Mouse (Mus musculus) regulatory T cell (primary cell): ENCODE measurements around the gene Gm42906.

Experiments used
- in situ Hi-C: fragments of 300-600 bp; cut with MboI, MseI; formaldehyde crosslinking; loops from one replicate; pipeline ENCODE4 v1.15.1; 2025; ENCODE audit warnings: high pct_unique_total_duplicates

Gene Gm42906

GRCm38 (mm10) chr5:151110461-151110908 lies 317.5 kb downstream of the Gm42906 start:
- in situ Hi-C loops = no loop called here

DNA sequence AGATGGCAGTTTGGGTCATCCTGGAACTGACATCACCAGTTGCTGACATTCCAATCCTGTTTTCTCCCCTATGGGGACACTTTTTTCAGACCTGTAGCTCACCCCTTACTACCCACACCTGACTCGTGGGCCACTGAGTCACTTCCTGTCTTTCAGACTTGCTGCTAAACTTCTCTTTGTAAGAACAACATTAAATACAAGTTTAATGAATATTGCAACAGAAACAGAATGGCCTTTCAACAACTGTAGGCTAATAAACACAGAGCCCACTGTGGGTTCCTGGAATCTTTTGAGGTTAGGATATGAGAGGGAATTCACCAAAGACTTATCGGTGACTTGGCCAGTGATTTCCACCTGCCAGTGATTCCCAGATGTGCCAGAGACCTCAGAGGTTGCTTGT lies 318.1 kb downstream of the Gm42906 start:
- in situ Hi-C loops = no loop called here

- in situ Hi-C loops = no loop called here
Measured at GRCm38 (mm10) chr5:151108955-151109354, 319.0 kb downstream of the Gm42906 start.

DNA sequence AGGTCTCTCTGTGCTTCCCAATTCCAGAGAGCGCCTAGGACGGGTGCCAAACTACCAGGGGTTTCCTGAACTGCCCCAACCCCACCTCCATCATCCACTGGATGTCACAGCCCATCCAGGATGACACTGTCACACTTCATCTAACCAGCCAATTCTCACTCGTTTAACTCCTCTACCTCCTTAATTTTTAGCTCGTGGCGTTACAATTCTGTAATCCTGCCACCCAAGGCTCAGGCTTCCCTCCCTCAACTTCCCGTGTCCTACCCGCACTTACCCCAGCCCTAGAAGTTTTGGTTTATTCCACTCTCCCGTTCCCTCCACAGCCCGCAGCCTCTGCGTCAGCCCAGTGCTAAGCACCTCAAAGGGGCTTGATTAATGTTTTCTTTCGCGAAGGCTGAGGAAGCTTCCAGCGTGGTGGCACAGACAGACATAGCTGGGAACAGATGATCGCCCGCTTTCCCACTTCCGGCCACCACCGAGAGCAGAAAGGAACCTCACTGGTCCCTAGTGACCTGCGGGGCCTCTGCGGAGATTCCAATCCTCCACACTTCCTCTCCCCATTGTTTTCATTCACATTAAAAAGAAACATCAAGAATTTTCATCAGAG lies 319.6 kb downstream of the Gm42906 start:
- in situ Hi-C loops = no loop called here

DNA sequence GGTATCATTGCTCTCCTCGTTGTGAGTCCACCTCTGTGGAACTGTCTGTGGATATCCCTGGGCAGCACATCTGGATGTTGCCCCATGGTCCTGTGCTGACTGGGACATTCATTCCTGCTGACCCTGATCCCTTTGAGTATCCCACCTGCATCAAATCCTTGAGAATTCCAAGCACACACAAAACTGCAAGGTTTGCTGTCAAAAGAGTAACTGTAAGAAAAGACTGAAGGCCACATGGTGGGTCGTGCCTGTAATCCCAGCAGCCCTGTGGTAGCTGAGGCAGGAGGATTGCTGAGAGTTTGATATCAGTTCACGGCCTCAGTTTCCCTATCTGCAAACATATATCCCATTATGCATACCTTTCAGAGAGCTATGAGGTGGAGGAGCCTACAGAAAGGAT lies 321.1 kb downstream of the Gm42906 start:
- in situ Hi-C loops = no loop called here

- in situ Hi-C loops = no loop called here
Measured at GRCm38 (mm10) chr5:151105054-151105971, 322.6 kb downstream of the Gm42906 start.

DNA sequence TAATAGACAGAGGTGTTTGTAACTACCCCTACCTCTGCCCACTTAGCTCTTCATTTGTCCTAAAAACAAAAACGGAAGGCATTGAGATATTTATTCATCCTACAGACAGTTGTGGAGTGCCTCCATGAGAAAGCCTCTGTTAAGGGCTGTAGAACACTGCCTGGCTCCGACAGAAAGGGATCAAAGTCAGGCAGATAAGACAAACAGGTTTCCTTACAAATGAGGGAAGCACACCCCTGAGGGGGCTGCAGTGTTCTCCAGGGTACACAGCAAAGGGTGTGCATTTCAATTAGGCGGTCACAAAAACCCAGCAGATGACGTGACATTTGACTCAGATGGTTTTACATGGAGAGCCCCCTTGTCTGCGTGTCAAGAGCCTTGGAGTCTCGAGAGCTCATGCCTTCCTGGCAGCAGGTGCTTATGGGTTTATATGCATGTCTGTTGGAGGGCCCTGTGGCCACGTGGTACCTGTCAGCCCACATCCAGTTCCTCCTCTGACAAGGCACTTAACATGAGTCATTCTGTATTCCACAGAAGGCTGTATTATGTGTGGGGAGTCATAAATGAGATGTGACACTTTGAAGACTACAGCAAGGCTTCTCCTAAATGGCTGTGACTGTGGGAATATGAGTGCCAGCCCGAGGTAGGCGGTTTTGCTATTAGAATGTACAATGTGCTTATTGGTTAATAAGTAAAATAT lies 323.5 kb downstream of the Gm42906 start:
- in situ Hi-C loops = no loop called here

DNA sequence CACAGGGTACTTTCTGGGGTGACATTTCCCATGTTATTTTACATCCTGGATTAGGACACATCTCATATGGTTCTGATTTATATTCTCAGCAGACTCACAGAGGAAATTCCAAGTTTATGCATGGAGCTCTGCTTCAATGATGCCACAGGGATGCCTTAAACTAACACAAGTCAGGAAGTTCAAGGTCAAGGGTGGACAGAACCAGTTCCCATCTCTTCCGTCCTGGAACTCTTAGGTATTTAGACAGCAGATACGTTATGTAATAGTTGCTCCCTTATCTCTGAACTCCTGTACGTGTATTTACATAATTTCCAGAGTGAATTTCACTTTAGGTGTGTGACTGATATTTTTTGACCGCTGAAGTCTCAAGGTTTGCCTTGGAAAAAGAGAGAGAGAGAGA lies 324.7 kb downstream of the Gm42906 start:
- in situ Hi-C loops = no loop called here

DNA sequence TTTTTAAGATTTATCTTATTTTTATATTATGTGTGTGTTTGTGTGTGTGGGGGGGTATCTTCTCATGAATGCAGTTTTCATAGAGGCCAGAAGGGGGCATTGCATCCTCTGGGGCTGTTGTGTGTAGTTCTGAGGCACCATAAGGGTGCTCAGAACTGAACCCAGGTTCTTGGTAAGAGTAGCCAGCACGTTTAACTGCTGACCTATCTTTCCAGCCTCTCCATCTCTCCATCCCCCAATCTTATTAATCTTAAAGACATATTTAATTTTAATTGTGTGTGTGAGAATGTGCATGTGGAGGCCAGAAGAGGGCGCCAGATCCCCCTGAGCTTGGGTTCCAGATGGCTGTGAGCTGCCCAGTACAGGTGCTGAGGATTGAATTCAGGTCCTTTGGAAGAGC lies 325.7 kb downstream of the Gm42906 start:
- in situ Hi-C loops = no loop called here

DNA sequence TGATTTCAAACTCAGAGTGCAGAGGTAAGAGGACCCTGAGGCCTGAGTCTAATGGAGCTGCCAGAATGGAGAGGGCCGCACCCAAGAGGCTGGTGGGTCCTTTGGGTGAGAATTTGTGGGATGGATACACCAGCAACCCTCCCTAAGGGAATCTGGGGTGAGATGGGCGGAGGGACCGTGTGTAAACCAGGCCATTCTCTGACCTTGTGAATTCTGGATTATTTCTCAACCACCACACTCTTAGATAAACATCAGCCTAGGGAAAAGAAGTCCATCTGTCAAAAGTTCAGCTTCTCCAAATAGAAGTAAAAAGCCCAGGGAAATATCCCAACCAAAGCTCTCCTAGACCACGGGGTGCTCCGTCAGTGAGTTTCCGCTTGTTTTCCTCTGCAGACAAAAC lies 332.0 kb downstream of the Gm42906 start:
- in situ Hi-C loops = no loop called here

DNA sequence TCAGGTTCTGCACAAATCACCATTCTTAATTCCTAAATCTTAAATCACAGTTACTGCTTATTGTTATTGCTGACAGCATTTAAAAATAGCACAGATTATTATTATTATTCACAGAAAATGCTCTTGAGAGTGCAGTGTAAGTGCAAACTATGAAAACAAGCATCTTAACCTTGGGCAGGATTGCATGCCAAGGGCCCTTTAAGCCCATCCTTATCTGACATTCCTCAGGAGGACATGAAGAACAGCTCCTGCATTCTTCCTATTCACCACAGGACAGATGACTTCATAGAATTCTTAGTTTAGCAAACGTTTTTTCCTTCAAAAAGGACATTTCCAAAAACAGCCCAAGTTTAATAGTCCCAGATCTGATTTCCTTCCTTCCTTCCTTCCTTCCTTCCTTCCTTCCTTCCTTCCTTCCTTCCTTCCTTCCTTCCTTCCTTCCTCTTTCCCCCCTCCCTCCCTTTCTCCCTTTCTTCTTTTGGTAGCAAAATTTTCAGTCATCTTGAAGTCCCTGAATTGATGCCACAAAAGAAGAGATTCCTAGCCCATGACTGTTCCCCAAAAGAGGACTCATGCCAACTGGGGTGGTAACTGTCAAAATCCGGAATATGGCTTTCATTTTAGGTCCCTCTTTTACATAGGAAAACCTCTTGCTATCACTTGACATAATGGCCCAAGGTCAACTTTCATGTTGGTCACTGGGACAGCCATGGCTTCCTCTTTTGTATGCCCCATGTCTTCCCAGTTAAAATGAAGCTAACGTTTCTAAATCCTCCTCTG lies 334.9 kb downstream of the Gm42906 start:
- in situ Hi-C loops = no loop called here

DNA sequence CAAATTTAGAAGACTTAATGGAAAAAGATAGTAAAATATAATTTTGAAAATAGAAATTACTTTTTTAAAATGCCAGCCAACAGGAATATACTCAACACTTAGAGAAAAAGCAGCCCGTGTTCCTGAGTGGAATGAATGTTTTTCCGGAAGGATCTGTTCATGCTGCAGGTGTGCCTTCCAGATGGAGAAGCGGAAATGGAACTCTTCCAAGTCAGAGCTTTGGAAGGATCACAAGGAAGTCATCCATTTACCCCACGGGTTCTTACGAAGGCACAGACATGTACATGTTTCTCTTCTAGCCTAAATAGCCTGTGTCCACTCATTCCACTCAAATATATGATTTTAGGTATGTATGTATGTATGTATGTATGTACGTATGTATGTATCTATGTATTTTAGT lies 337.0 kb downstream of the Gm42906 start:
- in situ Hi-C loops = no loop called here

DNA sequence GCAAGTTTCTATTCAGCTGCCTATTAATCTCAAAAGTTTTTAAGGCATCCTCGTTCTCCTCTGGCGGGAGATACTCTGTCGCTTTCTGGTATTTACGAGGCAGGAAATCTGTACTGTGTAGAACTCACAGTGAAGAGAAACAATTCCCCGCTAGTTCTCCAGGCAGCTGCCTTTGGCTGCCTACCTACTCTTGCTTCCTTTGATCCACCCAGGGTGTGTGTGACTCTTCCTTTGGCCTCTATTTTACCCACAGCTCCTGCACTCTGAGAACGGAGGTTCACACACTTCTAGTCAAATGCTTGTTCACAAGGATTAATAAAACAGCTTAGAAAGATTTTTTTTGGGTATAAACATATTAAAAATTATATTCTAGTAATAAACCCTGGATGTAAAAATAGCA lies 338.8 kb downstream of the Gm42906 start:
- in situ Hi-C loops = no loop called here

DNA sequence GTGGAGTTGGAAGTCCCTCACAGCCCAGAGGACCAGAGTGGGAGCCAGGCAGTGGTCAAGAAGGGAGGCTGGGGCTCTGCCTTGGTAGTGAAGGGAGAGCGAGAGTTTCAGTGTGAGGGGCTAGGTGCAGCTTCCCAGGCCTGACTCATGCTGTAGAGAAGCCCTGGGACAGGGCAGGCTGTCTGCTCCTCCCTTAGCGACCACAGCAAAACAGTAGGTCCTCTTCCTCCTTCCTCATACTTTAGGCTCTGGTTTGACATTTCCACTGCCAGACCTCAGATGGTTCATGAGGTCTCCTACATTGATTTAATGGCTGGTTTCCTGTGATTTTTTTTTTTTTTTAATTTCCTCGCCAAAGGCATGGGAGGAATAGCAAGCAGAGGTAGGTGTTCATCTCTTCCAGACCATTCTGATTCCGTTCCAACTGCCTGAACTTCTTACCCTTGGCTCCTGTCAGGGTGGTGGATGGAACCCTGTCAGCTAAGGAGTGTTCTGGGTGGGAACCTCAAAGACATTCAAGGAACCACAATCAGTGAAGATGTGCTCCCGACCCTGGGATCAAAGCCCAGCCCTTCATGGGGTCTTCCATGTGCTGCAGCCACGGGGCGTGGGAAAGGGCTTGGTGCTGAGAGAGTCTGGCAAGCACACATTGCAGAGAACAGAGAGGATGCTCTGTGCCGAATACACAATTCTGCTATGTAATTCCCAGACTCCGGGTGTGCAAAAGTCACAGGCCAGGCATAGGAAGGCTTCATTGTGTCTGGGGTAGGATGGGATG lies 341.3 kb downstream of the Gm42906 start:
- in situ Hi-C loops = no loop called here

GRCm38 (mm10) chr5:151085749-151086148 lies 342.2 kb downstream of the Gm42906 start:
- in situ Hi-C loops = no loop called here

DNA sequence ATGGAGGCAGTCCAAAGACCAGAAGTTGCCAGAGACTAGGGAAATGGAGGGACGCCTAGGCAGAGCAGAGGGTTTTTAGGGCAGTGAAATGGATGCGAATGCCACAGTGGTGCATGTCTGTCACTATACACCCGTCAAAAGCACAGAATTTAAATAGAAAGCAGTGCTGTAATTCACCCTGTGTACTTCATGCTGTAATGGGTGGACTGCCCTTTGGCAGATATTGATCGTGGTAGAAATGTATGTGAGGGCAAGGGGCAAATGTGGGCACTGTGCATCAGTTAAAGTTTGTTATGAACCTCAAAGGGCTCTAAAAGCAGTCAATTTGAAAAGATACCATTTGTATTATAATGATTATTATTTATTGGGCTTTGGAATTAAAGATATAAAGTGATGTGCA lies 347.7 kb downstream of the Gm42906 start:
- in situ Hi-C loops = no loop called here

GRCm38 (mm10) chr5:151077953-151078352 lies 350.0 kb downstream of the Gm42906 start:
- in situ Hi-C loops = no loop called here

GRCm38 (mm10) chr5:151076917-151077316 lies 351.0 kb downstream of the Gm42906 start:
- in situ Hi-C loops = no loop called here

- in situ Hi-C loops = no loop called here
Measured at GRCm38 (mm10) chr5:151074282-151074681, 353.7 kb downstream of the Gm42906 start.

DNA sequence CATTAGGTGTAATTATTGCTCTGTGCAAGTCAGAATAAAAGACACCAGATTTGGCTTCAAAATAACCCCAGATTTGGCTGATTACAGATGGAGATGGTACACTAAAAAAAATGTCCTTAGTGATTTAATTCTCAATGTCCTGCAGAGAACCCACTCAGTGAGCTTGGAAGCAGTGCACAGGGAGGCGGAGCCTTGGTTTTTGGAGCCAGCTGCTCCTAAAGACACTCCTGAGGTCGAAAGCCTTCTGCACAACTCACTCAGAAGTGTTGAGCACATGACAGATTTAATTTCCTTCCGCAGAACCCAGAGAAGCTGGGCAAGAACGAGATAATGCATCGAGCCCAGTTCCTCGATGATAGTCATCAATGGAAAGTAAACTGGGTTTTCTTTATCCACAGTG lies 356.5 kb downstream of the Gm42906 start:
- in situ Hi-C loops = no loop called here

GRCm38 (mm10) chr5:151070896-151071295 lies 357.1 kb downstream of the Gm42906 start:
- in situ Hi-C loops = no loop called here
